Mouse (Mus musculus): ENCODE data around the gene Cyp26c1. TPM values are rescaled to one million over a fixed set of nuclear protein-coding genes. Genes with fewer than 3 reads are reported as not detected.

Gene Cyp26c1
- polyA plus RNA-seq, 1 experiment from 2014 or later, result 0.10 TPM

GRCm38 (mm10) chr19:37673393-37673792 lies 12.0 kb upstream of the Cyp26c1 start:
- WGBS, result 57% methylated on average over 12 of the region's 12 CpGs
- H3K36me3 ChIP-seq (ENCODE audit: control insufficient read depth, insufficient read depth, low read length), result no peaks in the 10 kb centered on the region

DNA sequence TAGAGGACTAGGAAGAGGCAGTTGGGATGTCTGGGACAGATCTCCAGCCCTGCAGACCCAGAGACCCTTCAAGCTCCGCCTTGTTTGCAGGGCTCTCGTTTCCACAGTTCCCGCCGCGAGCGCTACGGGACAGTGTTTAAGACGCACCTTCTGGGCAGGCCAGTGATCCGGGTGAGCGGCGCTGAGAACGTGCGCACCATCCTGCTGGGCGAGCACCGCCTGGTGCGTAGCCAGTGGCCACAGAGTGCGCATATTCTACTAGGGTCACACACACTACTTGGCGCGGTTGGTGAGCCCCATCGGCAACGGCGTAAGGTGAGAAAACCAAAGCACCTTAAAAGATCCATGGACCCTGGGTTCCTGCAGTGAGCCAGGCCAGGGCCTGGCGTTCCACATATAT lies 966 bp downstream of the Cyp26c1 start:
- Histone ChIP-seq H3K4me3 (ENCODE audit: low read depth, low read length) (no peak overlapping the region), H3K9ac (ENCODE audit: low read depth, low read length) (no peak overlapping the region), H3K36me3 (ENCODE audit: control insufficient read depth, insufficient read depth, low read length) (no peaks in the 10 kb centered on the region), H3K27ac (ENCODE audit: low read depth, low read length) (no peak overlapping the region), H3K4me2 (no peak overlapping the region), H3K27me3 (replicated peaks; ENCODE audit: control insufficient read depth, insufficient read depth, low read length) (peaks cover 75% of the 10 kb centered on the region), H3K9me3 (ENCODE audit: control insufficient read depth, low read length) (no peaks in the 10 kb centered on the region), H3K4me1 (replicated peaks; ENCODE audit: control insufficient read depth, insufficient read depth, low read length) (peaks cover 5% of the 10 kb centered on the region; the same call in 1 of the 2 replicates)
- ATAC-seq (replicated peaks; ENCODE audit: low FRiP score) (no peak), DNase-seq (ENCODE audit: low spot score) (no peak)
- WGBS, result 40% methylated on average over 23 of the region's 23 CpGs

More at GRCm38 (mm10) chr19:37673393-37673792, 12.0 kb upstream of the Cyp26c1 start:
- Histone ChIP-seq H3K9ac (ENCODE audit: low read depth, low read length) (no peak overlapping the region), H3K27me3 (replicated peaks; ENCODE audit: control insufficient read depth, insufficient read depth, low read length) (no peaks in the 10 kb centered on the region), H3K4me1 (replicated peaks; ENCODE audit: control insufficient read depth, insufficient read depth, low read length) (peaks cover 4% of the 10 kb centered on the region), H3K4me2 (no peak overlapping the region), H3K27ac (ENCODE audit: low read depth, low read length) (no peak overlapping the region), H3K4me3 (ENCODE audit: low read depth, low read length) (no peak overlapping the region), H3K9me3 (ENCODE audit: control insufficient read depth, low read length) (no peaks in the 10 kb centered on the region)
- DNase-seq (ENCODE audit: low spot score) (no peak), ATAC-seq (replicated peaks; ENCODE audit: low FRiP score) (no peak)

DNA sequence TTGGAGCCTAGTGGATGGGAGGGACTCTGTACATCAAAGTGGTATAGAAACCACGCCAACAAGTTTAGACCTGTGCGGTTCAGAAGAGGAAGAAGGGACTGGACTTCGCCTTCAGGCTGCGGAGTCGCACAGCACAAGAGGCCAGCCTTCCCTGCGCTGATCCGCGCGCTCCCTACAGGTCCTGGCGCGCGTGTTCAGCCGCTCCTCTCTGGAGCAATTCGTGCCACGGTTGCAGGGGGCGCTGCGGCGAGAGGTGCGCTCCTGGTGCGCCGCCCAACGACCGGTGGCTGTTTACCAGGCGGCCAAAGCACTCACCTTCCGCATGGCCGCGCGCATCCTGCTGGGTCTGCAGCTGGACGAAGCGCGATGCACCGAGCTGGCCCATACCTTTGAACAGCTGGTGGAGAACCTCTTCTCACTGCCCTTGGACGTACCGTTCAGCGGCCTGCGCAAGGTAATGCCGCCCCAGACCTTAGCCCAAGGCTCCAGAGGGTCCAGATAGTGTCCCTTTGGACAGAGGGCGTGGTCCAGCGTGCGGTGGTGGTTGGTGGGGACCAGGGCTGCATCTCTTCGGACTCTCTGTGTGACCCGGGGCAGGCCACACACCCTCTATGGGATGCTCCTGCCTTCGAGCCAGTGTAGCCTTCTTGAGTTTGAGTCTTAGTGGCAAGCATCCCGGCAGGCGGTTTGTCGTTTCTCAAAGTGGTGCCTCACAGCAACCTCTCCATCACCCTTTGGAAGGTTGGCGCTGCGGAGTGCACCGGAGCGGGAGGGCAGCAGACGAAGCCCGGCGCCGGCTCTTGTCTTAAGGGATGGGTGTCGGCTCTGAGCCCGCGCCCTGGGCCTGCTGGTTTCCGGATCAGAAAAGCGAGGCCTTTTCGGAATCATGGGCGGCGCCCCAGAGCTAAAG lies 1.8 kb downstream of the Cyp26c1 start:
- Histone ChIP-seq H3K4me3 (ENCODE audit: low read depth, low read length) (no peak overlapping the region), H3K4me1 (replicated peaks; ENCODE audit: control insufficient read depth, insufficient read depth, low read length) (peaks cover 5% of the 10 kb centered on the region; the same call in 1 of the 2 replicates), H3K27ac (ENCODE audit: low read depth, low read length) (no peak overlapping the region), H3K4me2 (no peak overlapping the region), H3K9ac (ENCODE audit: low read depth, low read length) (no peak overlapping the region), H3K27me3 (replicated peaks; ENCODE audit: control insufficient read depth, insufficient read depth, low read length) (peaks cover 83% of the 10 kb centered on the region), H3K36me3 (ENCODE audit: control insufficient read depth, insufficient read depth, low read length) (no peaks in the 10 kb centered on the region), H3K9me3 (ENCODE audit: control insufficient read depth, low read length) (no peaks in the 10 kb centered on the region)
- ATAC-seq (replicated peaks; ENCODE audit: low FRiP score), result no peak; the same call in 1 of the 2 replicates
- no peak for DNase-seq (ENCODE audit: low spot score)
- 24% methylated on average over 62 of the region's 62 CpGs for WGBS

- H3K4me3 ChIP-seq (ENCODE audit: low read depth, low read length), result no peak overlapping the region
- DNase-seq (ENCODE audit: low spot score), result no peak
- peaks cover 9% of the 10 kb centered on the region; the same call in 1 of the 2 replicates for H3K4me1 ChIP-seq (replicated peaks; ENCODE audit: control insufficient read depth, insufficient read depth, low read length)
- no peaks in the 10 kb centered on the region for H3K9me3 ChIP-seq (ENCODE audit: control insufficient read depth, low read length)
- H3K4me2 ChIP-seq, result no peak overlapping the region
- H3K27ac ChIP-seq (ENCODE audit: low read depth, low read length), result no peak overlapping the region
- WGBS, result 49% methylated on average over 5 of the region's 5 CpGs
- H3K9ac ChIP-seq (ENCODE audit: low read depth, low read length), result no peak overlapping the region
- H3K27me3 ChIP-seq (replicated peaks; ENCODE audit: control insufficient read depth, insufficient read depth, low read length), result peaks cover 100% of the 10 kb centered on the region
- ATAC-seq (replicated peaks; ENCODE audit: low FRiP score), result no peak
- H3K36me3 ChIP-seq (ENCODE audit: control insufficient read depth, insufficient read depth, low read length), result no peaks in the 10 kb centered on the region
Observed at GRCm38 (mm10) chr19:37689478-37689877, 4.1 kb downstream of the Cyp26c1 start.

DNA sequence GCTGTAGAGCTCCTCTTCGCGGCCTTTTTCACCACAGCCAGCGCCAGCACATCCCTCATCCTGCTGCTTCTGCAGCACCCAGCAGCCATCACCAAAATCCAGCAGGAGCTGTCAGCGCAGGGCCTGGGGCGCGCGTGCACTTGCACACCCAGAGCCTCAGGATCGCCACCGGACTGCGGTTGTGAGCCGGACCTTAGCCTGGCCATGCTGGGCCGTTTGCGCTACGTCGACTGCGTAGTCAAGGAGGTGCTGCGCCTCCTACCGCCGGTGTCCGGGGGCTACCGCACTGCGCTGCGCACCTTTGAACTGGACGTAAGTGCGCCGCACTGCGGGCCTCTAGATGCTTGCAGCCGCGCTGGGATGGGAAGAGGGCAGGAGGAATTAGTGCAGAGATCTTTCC lies 5.3 kb downstream of the Cyp26c1 start:
- no peaks in the 10 kb centered on the region for H3K9me3 ChIP-seq (ENCODE audit: control insufficient read depth, low read length)
- no peak overlapping the region for H3K9ac ChIP-seq (ENCODE audit: low read depth, low read length)
- H3K27ac ChIP-seq (ENCODE audit: low read depth, low read length), result no peak overlapping the region
- DNase-seq (ENCODE audit: low spot score) (no peak), ATAC-seq (replicated peaks; ENCODE audit: low FRiP score) (no peak)
- no peak overlapping the region for H3K4me3 ChIP-seq (ENCODE audit: low read depth, low read length)
- no peaks in the 10 kb centered on the region for H3K36me3 ChIP-seq (ENCODE audit: control insufficient read depth, insufficient read depth, low read length)
- 12% methylated on average over 29 of the region's 29 CpGs for WGBS
- peaks cover 100% of the 10 kb centered on the region for H3K27me3 ChIP-seq (replicated peaks; ENCODE audit: control insufficient read depth, insufficient read depth, low read length)
- H3K4me1 ChIP-seq (replicated peaks; ENCODE audit: control insufficient read depth, insufficient read depth, low read length), result peaks cover 9% of the 10 kb centered on the region; the same call in 1 of the 2 replicates
- peak overlapping the region; percentile 34; the same call in 1 of the 2 replicates for H3K4me2 ChIP-seq

DNA sequence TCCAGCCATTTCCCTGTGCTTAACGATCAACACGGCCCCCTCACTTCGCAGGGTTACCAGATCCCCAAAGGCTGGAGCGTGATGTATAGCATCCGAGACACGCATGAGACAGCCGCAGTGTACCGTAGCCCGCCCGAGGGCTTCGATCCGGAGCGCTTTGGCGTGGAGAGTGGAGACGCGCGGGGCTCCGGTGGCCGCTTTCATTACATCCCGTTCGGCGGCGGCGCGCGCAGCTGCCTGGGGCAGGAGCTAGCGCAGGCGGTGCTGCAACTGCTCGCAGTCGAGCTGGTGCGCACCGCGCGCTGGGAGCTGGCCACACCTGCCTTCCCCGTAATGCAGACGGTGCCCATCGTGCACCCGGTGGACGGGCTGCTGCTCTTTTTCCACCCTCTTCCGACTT lies 7.5 kb downstream of the Cyp26c1 start:
- no peak for ATAC-seq (replicated peaks; ENCODE audit: low FRiP score)
- under 1% methylated on average over 40 of the region's 40 CpGs for WGBS
- H3K9ac ChIP-seq (ENCODE audit: low read depth, low read length), result no peak overlapping the region

DNA sequence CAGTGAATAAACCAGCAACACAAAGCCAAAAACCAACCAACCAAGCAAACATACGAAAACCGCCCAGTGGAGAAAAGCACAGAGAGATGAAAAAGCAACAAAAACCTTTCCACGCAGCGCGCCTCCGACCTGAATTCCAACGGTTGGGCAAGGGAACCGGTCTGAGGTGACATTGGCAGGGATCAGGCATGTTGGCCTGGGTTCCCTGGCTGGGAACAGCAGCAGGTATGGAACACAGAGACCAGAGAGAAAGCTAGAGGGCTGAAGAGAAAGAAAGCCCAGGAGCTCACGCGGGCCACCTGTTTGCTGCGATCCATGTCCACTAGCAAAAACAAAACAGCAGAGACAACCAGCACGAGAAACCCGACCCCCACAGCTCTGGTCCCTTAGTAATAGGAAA lies 9.8 kb downstream of the Cyp26c1 start:
- no peak for ATAC-seq (replicated peaks; ENCODE audit: low FRiP score)
- no peak overlapping the region for H3K4me2 ChIP-seq
- H3K4me3 ChIP-seq (ENCODE audit: low read depth, low read length), result no peak overlapping the region
- H3K9me3 ChIP-seq (ENCODE audit: control insufficient read depth, low read length), result no peaks in the 10 kb centered on the region
- DNase-seq (ENCODE audit: low spot score), result no peak
- peaks cover 100% of the 10 kb centered on the region for H3K27me3 ChIP-seq (replicated peaks; ENCODE audit: control insufficient read depth, insufficient read depth, low read length)
- H3K36me3 ChIP-seq (ENCODE audit: control insufficient read depth, insufficient read depth, low read length), result no peaks in the 10 kb centered on the region
- 44% methylated on average over 13 of the region's 13 CpGs for WGBS
- H3K4me1 ChIP-seq (replicated peaks; ENCODE audit: control insufficient read depth, insufficient read depth, low read length), result peaks cover 26% of the 10 kb centered on the region
- no peak overlapping the region for H3K27ac ChIP-seq (ENCODE audit: low read depth, low read length)
- no peak overlapping the region for H3K9ac ChIP-seq (ENCODE audit: low read depth, low read length)

More for the DNA sequence above, 7.5 kb downstream of the Cyp26c1 start:
- H3K27ac ChIP-seq (ENCODE audit: low read depth, low read length), result no peak overlapping the region
- peak overlapping the region; percentile 67 for H3K4me2 ChIP-seq
- H3K27me3 ChIP-seq (replicated peaks; ENCODE audit: control insufficient read depth, insufficient read depth, low read length), result peaks cover 100% of the 10 kb centered on the region
- peaks cover 20% of the 10 kb centered on the region for H3K4me1 ChIP-seq (replicated peaks; ENCODE audit: control insufficient read depth, insufficient read depth, low read length)
- DNase-seq (ENCODE audit: low spot score), result peak; percentile 47
- no peaks in the 10 kb centered on the region for H3K9me3 ChIP-seq (ENCODE audit: control insufficient read depth, low read length)
- H3K4me3 ChIP-seq (ENCODE audit: low read depth, low read length), result peak overlapping the region; percentile 43
- H3K36me3 ChIP-seq (ENCODE audit: control insufficient read depth, insufficient read depth, low read length), result no peaks in the 10 kb centered on the region

- DNase-seq (ENCODE audit: low spot score), result peak; percentile 45
- Histone ChIP-seq H3K4me3 (ENCODE audit: low read depth, low read length) (peak overlapping the region; percentile 33), H3K9ac (ENCODE audit: low read depth, low read length) (no peak overlapping the region)
Observed at GRCm38 (mm10) chr19:37695762-37696602, 10.6 kb downstream of the Cyp26c1 start.

More at GRCm38 (mm10) chr19:37695762-37696602, 10.6 kb downstream of the Cyp26c1 start:
- no peak for ATAC-seq (replicated peaks; ENCODE audit: low FRiP score)
- peaks cover 23% of the 10 kb centered on the region for H3K4me1 ChIP-seq (replicated peaks; ENCODE audit: control insufficient read depth, insufficient read depth, low read length)
- H3K9me3 ChIP-seq (ENCODE audit: control insufficient read depth, low read length), result no peaks in the 10 kb centered on the region
- H3K27me3 ChIP-seq (replicated peaks; ENCODE audit: control insufficient read depth, insufficient read depth, low read length), result peaks cover 100% of the 10 kb centered on the region
- H3K27ac ChIP-seq (ENCODE audit: low read depth, low read length), result no peak overlapping the region
- no peaks in the 10 kb centered on the region for H3K36me3 ChIP-seq (ENCODE audit: control insufficient read depth, insufficient read depth, low read length)
- WGBS, result 4% methylated on average over 42 of the region's 42 CpGs
- H3K4me2 ChIP-seq, result peak overlapping the region; percentile 60
